ENCODE assay signal across 27 mouse cellular contexts in the genomic region with DNA sequence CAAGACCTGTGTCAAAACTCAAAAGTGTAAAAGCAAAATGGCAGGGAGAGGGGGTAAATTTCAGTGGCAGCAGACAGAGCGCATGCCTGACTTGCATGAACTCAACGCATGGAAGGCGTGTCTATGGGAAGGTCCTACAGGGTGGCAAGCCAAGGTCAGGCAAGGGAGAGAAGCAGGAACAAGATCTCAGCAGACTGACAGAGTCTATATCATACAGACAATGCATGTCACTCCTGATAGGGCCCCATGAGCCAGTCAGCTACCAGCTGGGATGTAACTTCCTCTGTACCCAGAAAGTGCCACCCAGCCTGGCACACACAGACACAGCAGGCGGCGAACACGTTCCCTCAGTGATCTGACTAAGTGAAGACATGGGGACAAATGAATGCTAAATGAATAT.
DNase-seq lines count a peak whose midpoint lies in the region; ATAC-seq and TF ChIP-seq lines count a peak whose summit lies in the region.
"Had no signal": no experiment of that assay in that cellular context is flagged by ENCODE, and none has a peak within 500 bp of the region (broad histone marks: within the 10 kb centered on the region; RNA-seq: fewer than 3 reads in every experiment).

No protein-coding gene starts in this region.

- no peaks in the 10 kb centered on the region for H3K9me3 ChIP-seq in liver, postnatal 0 days (ENCODE audit: low read length)
- H3K9me3 ChIP-seq in liver, embryonic 11.5 days (ENCODE audit: control insufficient read depth, low read length), result no peaks in the 10 kb centered on the region
- no peaks in the 10 kb centered on the region for H3K9me3 ChIP-seq in MEL (replicated peaks; ENCODE audit: insufficient read depth, low read length)
- H3K9me3 ChIP-seq: embryonic facial prominence, embryonic 15.5 days; G1E; heart, embryonic 15.5 days; hindbrain, embryonic 15.5 days had no signal

- no peaks in the 10 kb centered on the region for H3K27me3 ChIP-seq in heart, adult 2 months (ENCODE audit: control insufficient read depth, insufficient read depth, low read length)
- H3K27me3 ChIP-seq in liver, postnatal 0 days (ENCODE audit: insufficient read depth, low read length), result no peaks in the 10 kb centered on the region
- H3K27me3 ChIP-seq in liver, embryonic 11.5 days (replicated peaks; ENCODE audit: control insufficient read depth, insufficient read depth, low read length), result no peaks in the 10 kb centered on the region
- H3K27me3 ChIP-seq in MEL (ENCODE audit: control insufficient read depth in 1 of 2, insufficient read depth in 2 of 2, low read length in 2 of 2), result no peaks in the 10 kb centered on the region
- H3K27me3 ChIP-seq: embryonic facial prominence, embryonic 15.5 days; heart, embryonic 15.5 days; hindbrain, embryonic 15.5 days had no signal

- peaks cover 3% of the 10 kb centered on the region for H3K4me1 ChIP-seq in heart, adult 2 months (ENCODE audit: control insufficient read depth, insufficient read depth, low read length)
- peaks cover 8% of the 10 kb centered on the region for H3K4me1 ChIP-seq in liver, postnatal 0 days (ENCODE audit: insufficient read depth)
- peaks cover 11% of the 10 kb centered on the region for H3K4me1 ChIP-seq in liver, embryonic 11.5 days (replicated peaks; ENCODE audit: control insufficient read depth, insufficient read depth, low read length)
- peaks cover 5 to 32% of the 10 kb centered on the region in 2 experiments for H3K4me1 ChIP-seq in MEL (ENCODE audit: control insufficient read depth in 1 of 2, insufficient read depth in 2 of 2, low read length in 2 of 2)
- H3K4me1 ChIP-seq: hindbrain, embryonic 15.5 days had no signal

- H3K9ac ChIP-seq in heart, adult 2 months (ENCODE audit: low read depth, low read length), result no peak overlapping the region
- H3K9ac ChIP-seq in liver, postnatal 0 days (replicated peaks), result no peak overlapping the region
- H3K9ac ChIP-seq in liver, embryonic 11.5 days (ENCODE audit: low read depth, low read length), result no peak overlapping the region
- H3K9ac ChIP-seq in MEL (ENCODE audit: control insufficient read depth, low read depth, low read length, poor library complexity, severe bottlenecking), result no peak overlapping the region
- H3K9ac ChIP-seq: embryonic facial prominence, embryonic 15.5 days; heart, embryonic 15.5 days; hindbrain, embryonic 15.5 days had no signal

- no peak overlapping the region for H3K4me3 ChIP-seq in heart, adult 2 months
- no peak overlapping the region for H3K4me3 ChIP-seq in liver, postnatal 0 days (ENCODE audit: low read depth, low read length)
- no peak overlapping the region for H3K4me3 ChIP-seq in liver, embryonic 11.5 days (ENCODE audit: low read depth, low read length)
- no peak overlapping the region for H3K4me3 ChIP-seq in MEL (ENCODE audit: control insufficient read depth in 1 of 2, insufficient read depth in 1 of 2, low read depth in 2 of 2, low read length in 2 of 2)
- H3K4me3 ChIP-seq: embryonic facial prominence, embryonic 15.5 days; erythroblast, embryonic 14.5 days; forebrain, embryonic 10.5 days; gastrocnemius, adult 2 months; heart, embryonic 15.5 days; hindbrain, embryonic 10.5 days; hindbrain, embryonic 15.5 days had no signal

- H3K27ac ChIP-seq in heart, adult 2 months, result no peak overlapping the region
- 0 out of 2 replicates have a peak overlapping the region, but pooled peaks have one; percentile 3 for H3K27ac ChIP-seq in liver, postnatal 0 days (ENCODE audit: low read depth)
- H3K27ac ChIP-seq in liver, embryonic 11.5 days (ENCODE audit: low read depth, low read length), result no peak overlapping the region
- peak overlapping the region; percentile 4; the same call in 1 of the 2 replicates for H3K27ac ChIP-seq in MEL (ENCODE audit: control insufficient read depth, low read depth, low read length)
- H3K27ac ChIP-seq: embryonic facial prominence, embryonic 15.5 days; forebrain, embryonic 10.5 days; gastrocnemius, adult 2 months; hindbrain, embryonic 10.5 days; hindbrain, embryonic 15.5 days had no signal

- no peak for TF ChIP-seq RAD21 in MEL (IDR thresholded peaks at IDR 0.05; ENCODE audit: low read depth, low read length)

- no peaks in the 10 kb centered on the region for H3K36me3 ChIP-seq in heart, adult 2 months (ENCODE audit: control insufficient read depth, insufficient read depth, low read length)
- no peaks in the 10 kb centered on the region for H3K36me3 ChIP-seq in liver, postnatal 0 days (replicated peaks; ENCODE audit: insufficient read depth, low read length)
- no peaks in the 10 kb centered on the region for H3K36me3 ChIP-seq in liver, embryonic 11.5 days (ENCODE audit: control insufficient read depth, insufficient read depth, low read length)
- H3K36me3 ChIP-seq in MEL (ENCODE audit: control insufficient read depth in 1 of 2, insufficient read depth in 2 of 2, low read length in 2 of 2), result peaks cover 0 to 20% of the 10 kb centered on the region in 2 experiments; a peak in 2 of 4 replicates
- H3K36me3 ChIP-seq: embryonic facial prominence, embryonic 15.5 days; G1E; heart, embryonic 15.5 days; hindbrain, embryonic 15.5 days had no signal

- intact Hi-C loops in heart, adult 2 months (cut with DNase I), result no loop called here

- 92% methylated on average over 6 of the region's 6 CpGs for WGBS in heart, adult 2 months
- WGBS in liver, postnatal 0 days (ENCODE audit: insufficient replicate concordance), result 62% methylated on average over 6 of the region's 6 CpGs
- 92% methylated on average over 6 of the region's 6 CpGs for WGBS in liver, embryonic 11.5 days

- TF ChIP-seq EP300 in heart, adult 2 months (IDR thresholded peaks at IDR 0.05; ENCODE audit: insufficient read depth, low read depth, low read length), result no peak
- no peak for TF ChIP-seq EP300 in liver, postnatal 0 days (IDR thresholded peaks at IDR 0.05; ENCODE audit: low read depth)
- TF ChIP-seq EP300 in MEL (IDR thresholded peaks at IDR 0.05; ENCODE audit: low read depth in 1 of 2, low read length in 2 of 2), result peak in 1 of 2 experiments; percentile 51; a peak in 2 of 4 replicates

- ATAC-seq in liver, postnatal 0 days, result no peak
- no peak for ATAC-seq in liver, embryonic 11.5 days (replicated peaks; ENCODE audit: low FRiP score)
- ATAC-seq in megakaryocyte, adult 5-6 weeks (ENCODE audit: poor library complexity, severe bottlenecking), result peak; percentile 51
- ATAC-seq: CD4-positive, CD25-positive, alpha-beta regulatory T cell, adult 4 months; forebrain, embryonic 14.5 days had no signal

- TF ChIP-seq CTCF in heart, adult 2 months (IDR thresholded peaks at IDR 0.05), result no peak
- TF ChIP-seq CTCF in liver, postnatal 0 days (IDR thresholded peaks at IDR 0.05; ENCODE audit: low read depth), result no peak
- TF ChIP-seq CTCF in MEL (IDR thresholded peaks at IDR 0.05 in 2 of 3, conservative IDR thresholded peaks at IDR 0.05 in 1 of 3; ENCODE audit: control insufficient read depth in 1 of 3, insufficient read depth in 1 of 3, low read depth in 2 of 3, low read length in 3 of 3, poor library complexity in 1 of 3, severe bottlenecking in 1 of 3), result no peak

- peak; percentile 90 for DNase-seq in heart, adult 11 months
- no peak for DNase-seq in heart, adult 2 months
- no peak for DNase-seq in liver, postnatal 0 days
- DNase-seq in liver, embryonic 11.5 days (ENCODE audit: low spot score), result no peak
- peak; percentile 59 for DNase-seq in MEL (ENCODE audit: low read depth, low spot score)
- no peak for DNase-seq in urinary bladder, postnatal 4 days (ENCODE audit: low spot score in 2 of 2)
- DNase-seq in kidney, postnatal 36 days, result no peak
- DNase-seq: adrenal gland, postnatal 14 days; B cell, adult 2 months; cerebellum, adult 11-12 months; cerebellum, adult 9-11 months; cerebellum, postnatal 36 days; gastrocnemius, adult 2 months; gastrocnemius, postnatal 25 days; heart, adult 18-20 months; heart, postnatal 14 days had no signal

- no peak overlapping the region for H3K4me2 ChIP-seq in liver, postnatal 0 days (ENCODE audit: low read depth, low read length)
- H3K4me2 ChIP-seq in liver, embryonic 11.5 days, result no peak overlapping the region
- H3K4me2 ChIP-seq: embryonic facial prominence, embryonic 15.5 days; heart, embryonic 11.5 days; heart, embryonic 15.5 days; hindbrain, embryonic 15.5 days had no signal

- TF ChIP-seq POLR2A in heart, adult 2 months (IDR thresholded peaks at IDR 0.05; ENCODE audit: insufficient read depth, low read depth, low read length), result no peak
- TF ChIP-seq POLR2A in MEL (IDR thresholded peaks at IDR 0.05; ENCODE audit: control insufficient read depth in 1 of 2, insufficient read depth in 1 of 2, low read depth in 1 of 2, low read length in 2 of 2, poor library complexity in 1 of 2), result no peak

- no peaks in the 10 kb centered on the region; the same call in 1 of the 2 replicates for H3K79me2 ChIP-seq in heart, adult 2 months (replicated peaks; ENCODE audit: control insufficient read depth, insufficient read depth, low read length)
- no peaks in the 10 kb centered on the region for H3K79me2 ChIP-seq in MEL (ENCODE audit: control insufficient read depth, insufficient read depth, low read length, poor library complexity)

TF ChIP-seq in MEL, 35 proteins besides CTCF, POLR2A, EP300 and RAD21:
- TF ChIP-seq KAT2A (conservative IDR thresholded peaks at IDR 0.05; ENCODE audit: low read depth, low read length) (no peak), MXI1 (IDR thresholded peaks at IDR 0.05; ENCODE audit: low read depth, low read length) (no peak; the same call in 1 of the 2 replicates), ETS1 (IDR thresholded peaks at IDR 0.05; ENCODE audit: low read depth, low read length) (peak; percentile 82), GATA1 (IDR thresholded peaks at IDR 0.05; ENCODE audit: low read depth, low read length) (peak; percentile 23; the same call in 1 of the 2 replicates), SIN3A (IDR thresholded peaks at IDR 0.05; ENCODE audit: low read length) (peak; percentile 22; the same call in 1 of the 2 replicates)

Comparison
In these comparisons a context has a peak if more than half of its experiments do, and no peak if none do; other contexts are left out.
1. DNase-seq: peak in heart, adult 11 months (single experiment) and MEL (single experiment); none in heart, adult 2 months (0 of 2), liver, postnatal 0 days (single experiment), liver, embryonic 11.5 days (single experiment), urinary bladder, postnatal 4 days (0 of 2) and kidney, postnatal 36 days (0 of 2).
2. H3K27ac ChIP-seq: peak in liver, postnatal 0 days (single experiment) and MEL (single experiment); none in heart, adult 2 months (single experiment) and liver, embryonic 11.5 days (single experiment).